Mouse (Mus musculus) adrenal gland, adult 2 months (tissue): ENCODE measurements around the gene Crat. TPM values are rescaled to one million over a fixed set of nuclear protein-coding genes. Genes with fewer than 3 reads are reported as not detected.

Experiments
- DNase-seq: peaks from one replicate; pipeline ENCODE4 v3.0.0; 2021
- microRNA-seq, 2 experiments: library from miRNA; unstranded; fragments of <30 nt; microRNA quantifications; one replicate each; pipeline ENCODE4 v1.2.0; 2021
- polyA plus RNA-seq: library from polyadenylated mRNA; depleted of rRNA; stranded (reverse); fragments of >200 nt; gene quantifications from 2 replicates; pipeline ENCODE4 v1.2.3, GENCODE M21; 2012; rRNA removed
- total RNA-seq, 2 experiments: library from RNA; stranded (reverse); gene quantifications; 2 replicates each; pipeline ENCODE4 v1.2.3; 2021

Crat gene
- total and polyA plus RNA-seq, 3 experiments = 216 to 326 (median 274) TPM

- no peak for DNase-seq
Measured at GRCm38 (mm10) chr2:30372726-30373125, 42.9 kb downstream of the Crat start.

- no peak for DNase-seq
Measured at GRCm38 (mm10) chr2:30371544-30371943, 44.1 kb downstream of the Crat start.

GRCm38 (mm10) chr2:30366203-30366602, 49.4 kb downstream of the Crat start:
- DNase-seq = no peak

GRCm38 (mm10) chr2:30365281-30366069, 50.1 kb downstream of the Crat start:
- peak; percentile 67 for DNase-seq

- DNase-seq = peak; percentile 100
Measured at GRCm38 (mm10) chr2:30363773-30364650, 51.6 kb downstream of the Crat start, which contains the start of gene Miga2. Miga2 (plus strand) TSS chr2:30364233.

GRCm38 (mm10) chr2:30362865-30363264, 52.7 kb downstream of the Crat start:
- DNase-seq = no peak

- DNase-seq = no peak
Measured at GRCm38 (mm10) chr2:30360626-30361025, 55.0 kb downstream of the Crat start.

GRCm38 (mm10) chr2:30358533-30359531, 56.8 kb downstream of the Crat start, which contains the start of gene Sh3glb2:
Sh3glb2 (minus strand) TSS chr2:30359337.
- DNase-seq = peak; percentile 90

- no peak for DNase-seq
Measured at GRCm38 (mm10) chr2:30357552-30358510, 57.8 kb downstream of the Crat start.

- DNase-seq = no peak
Measured at GRCm38 (mm10) chr2:30356906-30357305, 58.7 kb downstream of the Crat start.

GRCm38 (mm10) chr2:30356266-30356665, 59.3 kb downstream of the Crat start:
- peak; percentile 58 for DNase-seq

- DNase-seq = no peak
Measured at GRCm38 (mm10) chr2:30355861-30356260, 59.8 kb downstream of the Crat start.

- peak; percentile 36 for DNase-seq
Measured at GRCm38 (mm10) chr2:30351149-30351548, 64.5 kb downstream of the Crat start.

Small RNA genes within 50 kb of the gene (microRNA-seq; reads per million reads assigned to microRNA genes)
- gene Gm47292 = 0 reads per million in 2 experiments

Other genes with a start within 250 kb of the Crat start
- gene Endog, start 244.3 kb downstream of the Crat start, total RNA-seq = 10 to 100 TPM; 29.2 to 42.5 TPM
- 134 and 158 TPM in 2 replicates for gene Endog, start 244.3 kb downstream of the Crat start, polyA plus RNA-seq
- 10 to 100 TPM; 18.7 to 23.6 TPM for gene Spout1, start 237.4 kb downstream of the Crat start, total RNA-seq
- 28.5 and 36.4 TPM in 2 replicates for gene Spout1, start 237.4 kb downstream of the Crat start, polyA plus RNA-seq
- 10 to 100 TPM; 22.1 to 23.9 TPM for gene Kyat1, start 210.0 kb downstream of the Crat start, total RNA-seq
- 28.7 and 37.3 TPM in 2 replicates for gene Kyat1, start 210.0 kb downstream of the Crat start, polyA plus RNA-seq
- gene Lrrc8a, start 178.1 kb downstream of the Crat start, total RNA-seq = 10 to 100 TPM; 59.3 to 65.7 TPM
- gene Lrrc8a, start 178.1 kb downstream of the Crat start, polyA plus RNA-seq = 40.5 and 44.8 TPM in 2 replicates
- 1 to 10 TPM in 1 of 2 experiments, under 1 TPM in 1; 0.97 to 1.9 TPM for gene Gm28035, start 175.2 kb downstream of the Crat start, total RNA-seq
- 14.0 and 15.0 TPM in 2 replicates for gene Gm28035, start 175.2 kb downstream of the Crat start, polyA plus RNA-seq
- gene Phyhd1, start 149.6 kb downstream of the Crat start, total RNA-seq = 10 to 100 TPM; 17.5 to 18.0 TPM
- 8.5 and 18.3 TPM in 2 replicates for gene Phyhd1, start 149.6 kb downstream of the Crat start, polyA plus RNA-seq
- not detected for gene Gm28038, start 134.8 kb downstream of the Crat start, total RNA-seq
- gene Gm28038, start 134.8 kb downstream of the Crat start, polyA plus RNA-seq = not detected in 2 replicates
- 10 to 100 TPM; 39.5 to 61.5 TPM for gene Dolk, start 129.5 kb downstream of the Crat start, total RNA-seq
- gene Dolk, start 129.5 kb downstream of the Crat start, polyA plus RNA-seq = 39.0 and 42.2 TPM in 2 replicates
- 10 to 100 TPM; 24.9 to 31.1 TPM for gene Nup188, start 129.4 kb downstream of the Crat start, total RNA-seq
- 54.4 and 66.6 TPM in 2 replicates for gene Nup188, start 129.4 kb downstream of the Crat start, polyA plus RNA-seq
- 10 to 100 TPM; 74.8 to 80.1 TPM for gene Sh3glb2, start 56.5 kb downstream of the Crat start, total RNA-seq
- gene Sh3glb2, start 56.5 kb downstream of the Crat start, polyA plus RNA-seq = 270 and 325 TPM in 2 replicates
- 100 to 1,000 TPM in 1 of 2 experiments, 10 to 100 TPM in 1; 71.7 to 111 TPM for gene Miga2, start 51.6 kb downstream of the Crat start, total RNA-seq
- gene Miga2, start 51.6 kb downstream of the Crat start, polyA plus RNA-seq = 55.8 and 68.1 TPM in 2 replicates
- gene Dolpp1, start 23.6 kb downstream of the Crat start, total RNA-seq = 10 to 100 TPM; 16.5 to 21.9 TPM
- gene Dolpp1, start 23.6 kb downstream of the Crat start, polyA plus RNA-seq = 70.6 and 82.0 TPM in 2 replicates
- 100 to 1,000 TPM; 124 to 147 TPM for gene Ptpa, start 226 bp upstream of the Crat start, total RNA-seq
- 235 and 242 TPM in 2 replicates for gene Ptpa, start 226 bp upstream of the Crat start, polyA plus RNA-seq
- gene Ier5l, start 58.4 kb upstream of the Crat start, total RNA-seq = 1 to 10 TPM; 2.4 to 7.8 TPM
- gene Ier5l, start 58.4 kb upstream of the Crat start, polyA plus RNA-seq = 30.6 and 39.4 TPM in 2 replicates
- 1 to 10 TPM; 1.1 to 1.8 TPM for gene Cstad, start 179.2 kb upstream of the Crat start, total RNA-seq
- gene Cstad, start 179.2 kb upstream of the Crat start, polyA plus RNA-seq = 0.29 and 0.30 TPM in 2 replicates